Mouse (Mus musculus) E14TG2a.4 (cell line): ENCODE results near the gene Lrrc39.

Experiments used
- CTCF ChIP-seq: conservative IDR thresholded peaks from 2 replicates; pipeline ENCODE4 v1.5.1; 2014; ENCODE audit warnings: low read length
- POU5F1 ChIP-seq: IDR thresholded peaks from 2 replicates; pipeline ENCODE4 v1.6.1; 2014; ENCODE audit warnings: low read length, borderline replicate concordance

GRCm38 (mm10) chr3:116614295-116614892 is 51.6 kb downstream of the Lrrc39 start, which contains the start of gene Trmt13:
- TF ChIP-seq CTCF, result no peak
- TF ChIP-seq POU5F1, result no peak
